Mouse (Mus musculus): Measurements from ENCODE around the gene Npy4r. TPM values are rescaled to one million over a fixed set of nuclear protein-coding genes. Genes with fewer than 3 reads are reported as not detected.

Npy4r gene
- total RNA-seq (2012; rRNA removed) (not detected in 2 replicates), polyA plus RNA-seq (2012; ENCODE audit: insufficient read depth in 1 of 2, insufficient read length in 2 of 2, low read depth in 1 of 2, low replicate concordance in 2 of 2, missing spikeins in 1 of 2) (not detected)

DNA sequence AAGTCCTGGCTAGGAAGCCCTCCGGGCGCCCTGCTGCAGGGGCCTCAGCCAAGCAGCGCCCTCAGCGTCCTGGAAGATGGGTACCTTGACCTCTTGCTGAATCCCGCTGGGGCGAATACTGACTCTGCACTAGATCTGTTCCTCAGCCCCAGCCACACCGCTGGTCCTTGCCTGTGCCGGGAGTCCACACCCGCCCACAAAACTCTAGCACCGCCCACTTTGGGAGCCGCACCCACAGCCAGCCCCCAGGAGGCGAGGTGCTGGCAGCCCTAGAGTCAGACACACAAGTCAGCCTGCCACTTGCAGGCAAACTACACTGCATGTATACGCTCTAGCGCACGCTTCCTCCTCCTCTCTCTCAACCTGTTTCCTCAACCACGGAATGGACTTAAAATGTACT lies at the start of gene Npy4r:
Gene Npy4r, minus strand, starts transcription at position 148 of the 400 bp plus-strand sequence.
- Histone ChIP-seq H3K36me3 (ENCODE audit: control insufficient read depth in 1 of 2, insufficient read depth in 2 of 2, low read length in 2 of 2) (no peaks in the 10 kb centered on the region), H3K9ac (ENCODE audit: control insufficient read depth, low read depth, low read length, poor library complexity, severe bottlenecking) (no peak within 1 kb of the TSS), H3K4me3 (ENCODE audit: control insufficient read depth in 1 of 2, insufficient read depth in 1 of 2, low read depth in 2 of 2, low read length in 2 of 2) (no peak within 1 kb of the TSS), H3K79me2 (ENCODE audit: control insufficient read depth, insufficient read depth, low read length, poor library complexity) (no peaks in the 10 kb centered on the region), H3K9me3 (replicated peaks; ENCODE audit: insufficient read depth, low read length) (no peaks in the 10 kb centered on the region), H3K4me1 (ENCODE audit: control insufficient read depth in 1 of 2, insufficient read depth in 2 of 2, low read length in 2 of 2) (no peaks in the 10 kb centered on the region), H3K27ac (ENCODE audit: control insufficient read depth, low read depth, low read length) (no peak within 1 kb of the TSS), H3K27me3 (ENCODE audit: control insufficient read depth in 1 of 2, insufficient read depth in 2 of 2, low read length in 2 of 2) (no peaks in the 10 kb centered on the region)
- TF ChIP-seq ZC3H11A (IDR thresholded peaks at IDR 0.05; ENCODE audit: low read depth, low read length) (no peak), POLR2A (IDR thresholded peaks at IDR 0.05; ENCODE audit: control insufficient read depth in 1 of 2, insufficient read depth in 1 of 2, low read depth in 1 of 2, low read length in 2 of 2, poor library complexity in 1 of 2) (no peak), TAL1 (IDR thresholded peaks at IDR 0.05; ENCODE audit: low read length) (no peak), MYC (IDR thresholded peaks at IDR 0.05; ENCODE audit: low read depth, low read length) (no peak), HCFC1 (IDR thresholded peaks at IDR 0.05; ENCODE audit: low read depth, low read length) (no peak), ZMIZ1 (IDR thresholded peaks at IDR 0.05; ENCODE audit: low read depth, low read length) (no peak), ZNF384 (IDR thresholded peaks at IDR 0.05; ENCODE audit: low read depth, low read length) (no peak), ELF1 (IDR thresholded peaks at IDR 0.05; ENCODE audit: low read depth, low read length) (no peak), TBP (IDR thresholded peaks at IDR 0.05; ENCODE audit: low read depth, low read length) (no peak), USF2 (IDR thresholded peaks at IDR 0.05; ENCODE audit: borderline replicate concordance in 1 of 2, insufficient read depth in 1 of 2, low read depth in 1 of 2, low read length in 2 of 2) (no peak), CTCF (IDR thresholded peaks at IDR 0.05 in 2 of 3, conservative IDR thresholded peaks at IDR 0.05 in 1 of 3; ENCODE audit: control insufficient read depth in 1 of 3, insufficient read depth in 1 of 3, low read depth in 2 of 3, low read length in 3 of 3, poor library complexity in 1 of 3, severe bottlenecking in 1 of 3) (no peak), ETS1 (IDR thresholded peaks at IDR 0.05; ENCODE audit: low read depth, low read length) (no peak), UBTF (IDR thresholded peaks at IDR 0.05; ENCODE audit: borderline replicate concordance, insufficient read depth, low read depth, low read length) (no peak), POLR2AphosphoS2 (IDR thresholded peaks at IDR 0.05; ENCODE audit: low read length) (no peak), RCOR1 (IDR thresholded peaks at IDR 0.05; ENCODE audit: low read depth, low read length) (no peak), JUND (IDR thresholded peaks at IDR 0.05; ENCODE audit: low read depth, low read length) (no peak), CHD1 (IDR thresholded peaks at IDR 0.05; ENCODE audit: low read depth, low read length) (no peak)
- no peak for DNase-seq (ENCODE audit: low read depth, low spot score)

- Histone ChIP-seq H3K27ac (ENCODE audit: control insufficient read depth, low read depth, low read length) (no peak within 1 kb of the TSS), H3K27me3 (ENCODE audit: control insufficient read depth in 1 of 2, insufficient read depth in 2 of 2, low read length in 2 of 2) (peaks cover 0 to 1% of the 10 kb centered on the region in 2 experiments; a peak in 3 of 4 replicates), H3K9ac (ENCODE audit: control insufficient read depth, low read depth, low read length, poor library complexity, severe bottlenecking) (no peak within 1 kb of the TSS), H3K36me3 (ENCODE audit: control insufficient read depth in 1 of 2, insufficient read depth in 2 of 2, low read length in 2 of 2) (no peaks in the 10 kb centered on the region), H3K4me1 (ENCODE audit: control insufficient read depth in 1 of 2, insufficient read depth in 2 of 2, low read length in 2 of 2) (no peaks in the 10 kb centered on the region), H3K9me3 (replicated peaks; ENCODE audit: insufficient read depth, low read length) (no peaks in the 10 kb centered on the region), H3K79me2 (ENCODE audit: control insufficient read depth, insufficient read depth, low read length, poor library complexity) (no peaks in the 10 kb centered on the region), H3K4me3 (ENCODE audit: control insufficient read depth in 1 of 2, insufficient read depth in 1 of 2, low read depth in 2 of 2, low read length in 2 of 2) (no peak within 1 kb of the TSS)
- TF ChIP-seq SIN3A (IDR thresholded peaks at IDR 0.05; ENCODE audit: low read length) (no peak), POLR2A (IDR thresholded peaks at IDR 0.05; ENCODE audit: control insufficient read depth in 1 of 2, insufficient read depth in 1 of 2, low read depth in 1 of 2, low read length in 2 of 2, poor library complexity in 1 of 2) (no peak), MAFK (IDR thresholded peaks at IDR 0.05; ENCODE audit: borderline replicate concordance, low read depth, low read length) (no peak), POLR2AphosphoS2 (IDR thresholded peaks at IDR 0.05; ENCODE audit: low read length) (no peak), UBTF (IDR thresholded peaks at IDR 0.05; ENCODE audit: borderline replicate concordance, insufficient read depth, low read depth, low read length) (no peak), POLR2AphosphoS5 (IDR thresholded peaks at IDR 0.05; ENCODE audit: borderline replicate concordance, low read depth, low read length) (no peak)
- DNase-seq (ENCODE audit: low read depth, low spot score) = no peak
Measured at GRCm38 (mm10) chr14:34201231-34202035, 49.1 kb upstream of the Npy4r start, which contains the start of gene Gprin2. Gprin2 (minus strand) TSS chr14:34201653.
